Mouse (Mus musculus) heart, postnatal 36 days (tissue): ENCODE measurements around the gene Arhgef28. TPM values are rescaled to one million over a fixed set of nuclear protein-coding genes. Genes with fewer than 3 reads are reported as not detected.
"Not testable (repeated sequence)": the region's sequence is repeated elsewhere in the genome, so short reads cannot be mapped to it uniquely, and the experiment has no call there.

Experiments
- DNase-seq, 2 experiments: peaks; one replicate each; pipeline ENCODE4 v3.0.0; 2021 to 2022
- intact Hi-C: fragments of 180-260 bp; cut with DNase I; formaldehyde crosslinking; loops from one replicate; pipeline ENCODE4 v1.15.1; 2025
- total RNA-seq, 2 experiments: library from RNA; stranded (reverse); gene quantifications; 2 replicates each; pipeline ENCODE4 v1.2.3; 2021

Arhgef28 gene
- total RNA-seq, 2 experiments from 2014 or later, result 4.5 to 4.9 TPM

- no peak for DNase-seq
- intact Hi-C loops, result no loop called here
Measured at GRCm38 (mm10) chr13:98132951-98133350, 73.3 kb downstream of the Arhgef28 start.

DNA sequence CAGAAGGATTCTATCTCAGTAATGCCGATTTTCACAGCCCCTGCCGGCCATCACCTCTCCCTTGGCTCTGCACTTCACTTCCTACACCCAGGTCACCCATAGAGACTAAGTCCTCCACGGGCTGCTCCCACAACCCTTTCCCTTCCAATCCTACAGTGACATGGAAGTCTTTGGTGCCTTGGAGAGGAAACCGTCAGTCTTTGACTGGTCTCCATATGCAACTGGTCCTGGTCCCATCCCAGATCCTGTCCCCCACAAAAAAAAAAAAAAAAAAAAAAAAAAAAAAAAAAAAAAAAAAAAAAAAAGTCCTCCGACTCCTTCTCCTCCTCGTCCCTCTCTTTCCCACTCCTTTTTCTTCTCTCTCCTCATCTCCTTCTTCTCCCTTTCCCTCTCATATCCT lies 74.0 kb downstream of the Arhgef28 start:
- no peak for DNase-seq
- intact Hi-C loops, result no loop called here

GRCm38 (mm10) chr13:98125666-98126065 lies 80.6 kb downstream of the Arhgef28 start:
- intact Hi-C loops, result no loop called here
- no peak for DNase-seq

GRCm38 (mm10) chr13:98124113-98124745 lies 82.0 kb downstream of the Arhgef28 start:
- DNase-seq, result no peak
- intact Hi-C loops, result loop anchor here (5.0 kb wide), 2 partner anchors 83 to 92 kb away; partner anchors contain the start of gene Arhgef28

DNA sequence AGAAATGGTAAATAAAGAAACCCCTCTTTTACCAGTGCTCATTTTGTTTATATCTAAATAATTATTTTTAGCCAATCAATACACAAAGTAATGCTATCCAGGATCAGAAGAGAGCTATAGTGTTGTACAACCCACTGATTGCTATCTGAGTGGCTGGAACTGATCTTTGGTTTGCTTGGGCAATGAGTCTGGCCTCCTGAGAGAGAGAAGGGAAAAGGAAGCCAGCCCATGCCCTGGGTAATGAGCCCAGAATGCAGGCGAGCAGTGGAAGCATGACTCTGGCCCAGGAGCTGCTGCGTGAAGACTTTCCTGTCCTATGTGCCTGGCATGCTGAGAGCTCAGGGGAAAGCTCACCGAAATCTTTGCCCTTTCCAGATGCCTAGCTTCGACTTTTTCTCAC lies 83.5 kb downstream of the Arhgef28 start:
- intact Hi-C loops, result loop anchor here (5.0 kb wide), 2 partner anchors 85 to 90 kb away; partner anchors contain the start of gene Arhgef28
- no peak for DNase-seq

- DNase-seq, result no peak
- intact Hi-C loops, result loop anchor here (5.0 kb wide), 2 partner anchors 85 to 90 kb away; partner anchors contain the start of gene Arhgef28
Measured at GRCm38 (mm10) chr13:98121993-98122392, 84.2 kb downstream of the Arhgef28 start.

DNA sequence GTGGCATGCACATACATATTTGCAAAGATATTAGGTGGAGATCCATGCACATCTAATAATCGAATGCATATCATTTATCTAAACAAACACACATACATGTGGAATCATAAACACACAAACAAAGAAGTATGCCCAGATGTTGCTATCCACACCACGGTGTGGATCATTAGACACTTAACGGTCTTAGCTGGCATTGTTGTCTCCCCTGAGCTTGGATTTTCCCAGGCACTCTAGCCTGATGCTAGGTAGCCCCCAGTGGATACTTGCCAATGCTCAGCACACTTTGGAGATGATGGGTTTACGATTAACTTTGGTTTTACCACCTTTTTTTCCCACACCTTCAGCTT lies 85.1 kb downstream of the Arhgef28 start:
- intact Hi-C loops, result loop anchor here (5.0 kb wide), 2 partner anchors 86 to 89 kb away; partner anchors contain the start of gene Arhgef28
- no peak for DNase-seq

- no peak for DNase-seq
- intact Hi-C loops, result loop anchor here (5.0 kb wide), 2 partner anchors 87 to 88 kb away; partner anchors contain the start of gene Arhgef28
Measured at GRCm38 (mm10) chr13:98120356-98121123, 85.7 kb downstream of the Arhgef28 start.

DNA sequence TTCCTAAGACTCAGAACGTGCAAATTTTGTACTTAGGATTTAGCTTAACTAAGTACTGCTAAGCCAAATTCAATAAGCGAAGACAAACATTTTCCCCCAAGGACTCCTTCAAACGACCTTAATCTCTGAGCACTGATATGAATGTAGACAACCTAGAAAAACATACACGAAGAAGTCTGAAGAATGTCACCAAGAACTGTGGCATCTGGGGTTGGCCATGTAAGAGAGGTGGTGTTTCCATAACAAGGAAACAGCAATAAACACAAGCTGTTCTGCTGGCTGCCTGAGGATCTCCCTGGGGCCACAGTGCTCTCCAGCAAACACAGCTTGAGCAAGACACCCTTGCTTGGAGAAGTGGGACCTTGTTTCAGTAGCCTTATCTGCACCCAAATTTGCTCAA lies 87.9 kb downstream of the Arhgef28 start:
- no peak for DNase-seq
- intact Hi-C loops, result no loop called here

- intact Hi-C loops, result no loop called here
- no peak for DNase-seq
Measured at GRCm38 (mm10) chr13:98117566-98118254, 88.5 kb downstream of the Arhgef28 start.

- no peak for DNase-seq
- intact Hi-C loops, result no loop called here
Measured at GRCm38 (mm10) chr13:98115650-98116049, 90.6 kb downstream of the Arhgef28 start.

DNA sequence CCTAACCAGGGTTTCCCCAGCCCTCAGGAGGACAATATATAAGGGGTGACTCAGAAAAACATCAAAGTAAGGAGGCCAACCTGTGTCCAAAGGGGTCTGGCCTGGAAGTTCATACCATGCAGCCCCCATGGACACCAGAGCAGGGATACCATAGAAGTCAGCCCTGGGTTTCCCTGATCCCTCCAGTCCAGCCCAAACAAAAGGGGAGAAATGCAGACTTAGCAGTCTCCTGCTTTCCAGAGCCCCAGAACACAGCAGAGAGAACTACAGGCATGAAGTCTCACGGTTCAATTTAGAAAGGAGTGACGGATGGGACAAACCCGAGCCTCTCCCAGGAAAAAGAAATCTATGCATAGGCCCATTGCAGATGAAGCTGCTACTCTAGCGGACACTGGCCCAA lies 91.2 kb downstream of the Arhgef28 start:
- no peak for DNase-seq
- intact Hi-C loops, result no loop called here

DNA sequence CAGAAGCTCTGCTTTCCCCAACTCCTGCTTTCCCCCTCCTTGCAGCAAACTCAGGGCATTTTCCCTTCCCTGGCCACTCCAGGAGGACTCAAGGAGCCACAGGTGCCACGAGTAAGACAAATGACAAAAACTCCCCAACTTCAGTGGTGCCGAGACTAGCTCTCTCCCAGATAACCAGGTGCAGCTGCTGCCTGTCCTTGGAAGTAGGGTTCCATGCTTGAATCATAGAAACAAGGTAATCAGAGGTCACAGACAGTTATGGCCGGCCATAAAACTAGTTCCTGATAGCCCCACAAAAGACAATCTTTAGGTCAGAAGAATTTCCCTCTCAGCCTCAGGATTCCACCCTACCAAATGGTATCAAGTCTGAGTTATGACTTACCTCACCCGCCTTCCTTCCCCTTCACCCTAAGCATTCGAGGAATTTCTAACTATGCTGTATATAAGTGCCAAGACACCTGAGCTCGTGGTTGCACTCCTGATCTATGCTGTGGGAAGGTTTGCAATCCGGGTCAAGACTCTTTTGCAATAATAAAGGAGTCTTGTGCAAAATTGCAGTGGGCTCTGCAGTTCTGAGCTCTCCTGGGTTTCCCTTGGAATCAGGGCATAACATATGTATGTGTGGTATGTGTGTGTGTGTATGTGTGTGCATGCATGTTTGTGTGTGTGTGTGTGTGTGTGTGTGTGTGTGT lies 93.3 kb downstream of the Arhgef28 start:
- intact Hi-C loops, result no loop called here
- no peak for DNase-seq

DNA sequence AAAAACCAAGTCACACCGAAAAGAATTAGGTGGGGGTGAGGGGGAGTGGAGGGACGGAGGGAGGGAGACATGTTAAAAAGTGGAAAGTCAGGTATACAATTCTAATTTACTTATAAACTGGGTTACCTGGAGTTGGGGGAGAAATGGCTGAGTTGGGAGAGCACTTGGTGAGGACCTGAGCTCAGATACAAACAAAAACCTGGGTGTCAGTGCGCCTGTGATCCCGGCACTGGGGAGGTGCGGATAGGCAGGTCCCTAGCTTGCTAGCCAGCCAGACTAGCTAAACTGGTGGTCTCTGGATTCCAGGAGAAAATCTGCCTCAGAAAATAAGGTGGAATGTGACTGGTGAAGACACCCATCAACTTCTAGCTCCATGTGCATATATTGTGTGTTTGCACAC lies 94.7 kb downstream of the Arhgef28 start:
- DNase-seq, result no peak
- intact Hi-C loops, result no loop called here

DNA sequence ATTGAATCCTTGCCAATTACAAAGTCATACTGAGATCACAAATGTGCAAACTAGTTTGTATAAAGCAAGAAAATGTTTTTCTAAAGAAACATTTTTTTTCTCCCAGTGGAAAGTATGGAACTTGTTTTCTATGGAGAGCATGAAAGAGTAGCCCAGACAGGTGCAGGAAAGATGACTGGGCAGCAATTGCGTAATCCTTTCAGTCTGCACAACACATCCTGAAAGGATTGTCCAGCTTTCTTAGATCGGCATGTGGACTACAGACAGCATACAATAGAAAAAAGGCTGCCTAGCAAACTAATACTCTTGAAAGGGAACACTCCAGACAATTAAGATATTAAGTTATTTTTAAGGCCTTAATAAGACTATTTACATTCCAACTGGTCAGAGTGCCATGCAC lies 95.2 kb downstream of the Arhgef28 start:
- intact Hi-C loops, result no loop called here
- DNase-seq, result no peak

- intact Hi-C loops, DNase-seq: not testable (repeated sequence)
Measured at GRCm38 (mm10) chr13:98108481-98108880, 97.8 kb downstream of the Arhgef28 start.

DNA sequence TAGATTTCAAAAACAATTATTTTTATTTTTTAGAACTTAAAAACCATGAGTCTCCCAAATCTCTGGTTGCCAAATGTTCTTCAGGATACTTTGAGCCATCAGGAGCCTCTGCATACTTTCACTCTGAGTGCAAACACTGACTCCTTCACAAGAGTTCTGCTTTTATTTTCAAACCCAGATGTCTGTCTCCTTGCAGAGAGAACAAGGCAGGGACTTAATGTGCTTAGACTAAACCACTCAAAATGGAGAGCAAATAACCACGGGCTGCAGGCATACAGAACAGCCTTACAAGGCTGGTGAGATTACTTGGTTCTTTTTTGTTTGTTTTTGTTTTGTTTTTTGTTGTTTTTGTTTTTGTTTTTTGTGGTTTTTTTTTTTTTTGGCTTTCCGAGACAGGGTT lies 98.6 kb downstream of the Arhgef28 start:
- no peak for DNase-seq
- intact Hi-C loops, result no loop called here

DNA sequence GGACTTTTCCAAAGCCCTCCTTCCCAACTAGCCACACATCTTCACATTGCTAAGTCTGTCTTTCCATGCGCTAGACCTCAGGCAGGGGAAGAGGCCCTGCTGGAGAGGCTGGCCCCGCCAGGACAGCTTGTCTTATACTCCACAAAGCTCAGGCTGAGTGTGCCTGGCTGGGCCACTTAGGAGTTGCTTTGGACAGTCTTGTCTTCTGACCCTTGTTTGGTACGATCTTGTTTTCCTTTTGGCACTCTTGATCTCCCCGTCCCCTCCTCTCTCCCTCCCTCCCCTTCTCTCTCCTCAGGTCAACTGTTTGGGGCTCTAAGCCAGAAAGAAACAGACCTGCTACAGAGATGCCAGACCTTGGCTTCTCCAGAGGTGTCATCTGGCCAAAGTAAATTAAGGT lies 110.3 kb downstream of the Arhgef28 start:
- DNase-seq, result no peak
- intact Hi-C loops, result no loop called here

DNA sequence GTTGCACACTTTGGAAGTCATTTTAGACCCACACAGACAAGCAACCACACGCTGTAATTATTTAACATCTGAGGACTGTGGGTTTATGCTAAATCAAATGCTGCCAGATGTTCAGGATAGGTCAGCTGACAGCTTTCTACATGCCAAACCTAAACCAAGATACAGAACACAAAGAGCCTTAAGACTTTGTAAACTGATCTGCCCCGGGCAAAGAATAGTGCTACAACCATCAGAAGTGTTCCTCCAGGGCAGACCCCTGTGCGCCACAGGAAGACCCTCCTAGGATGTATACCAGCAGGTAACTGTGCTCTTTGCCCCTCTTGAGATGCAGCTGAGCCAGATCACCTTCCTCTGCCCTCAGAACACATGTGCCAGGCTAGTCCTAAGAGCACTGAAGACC lies 111.9 kb downstream of the Arhgef28 start:
- DNase-seq, result no peak
- intact Hi-C loops, result no loop called here

- intact Hi-C loops, result no loop called here
- no peak for DNase-seq
Measured at GRCm38 (mm10) chr13:98093483-98093882, 112.8 kb downstream of the Arhgef28 start.
